Mouse (Mus musculus) liver, embryonic 14.5 days (tissue): ENCODE measurements around the gene Ccdc40. TPM values are rescaled to one million over a fixed set of nuclear protein-coding genes. Genes with fewer than 3 reads are reported as not detected.

Experiments used
- ATAC-seq: fragments of 200-750 bp; cut with Nextera tagmentation; 2 replicates; pipeline ENCODE4 v1.8.0; 2017; ENCODE audit warnings: moderate number of reproducible peaks, mild to moderate bottlenecking, moderate library complexity; ENCODE audit not compliant: insufficient read depth
- DNase-seq, 3 experiments: peaks; one replicate each; pipeline ENCODE4 v3.0.0-alpha.2; 2012 to 2013; ENCODE audit warnings: low read depth in 3 of 3, low spot score in 3 of 3
- H3K27ac ChIP-seq: fragments of 300-500 bp; sonication (generic); 2 replicates; pipeline ENCODE4 v1.5.1; 2014; ENCODE audit warnings: moderate library complexity, mild to moderate bottlenecking, control low read depth, inconsistent platforms
- H3K27me3 ChIP-seq: fragments of 300-500 bp; sonication (generic); 2 replicates; pipeline ENCODE4 v1.6.1; 2014; ENCODE audit warnings: mild to moderate bottlenecking, low read length, moderate library complexity; ENCODE audit not compliant: control insufficient read depth, insufficient read depth
- H3K36me3 ChIP-seq: fragments of 300-500 bp; sonication (generic); replicated peaks from 2 replicates; pipeline ENCODE4 v1.6.1; 2014; ENCODE audit warnings: low read depth; ENCODE audit not compliant: control insufficient read depth, insufficient read depth
- H3K4me1 ChIP-seq, 2 experiments: fragments of 200-500 bp in 1 of 2; fragments of 300-500 bp in 1 of 2; sonication (generic) in 1 of 2; replicated peaks; 2 replicates each; pipeline ENCODE4 v1.6.1; 2012 to 2014; ENCODE audit warnings: antibody characterized with exemption in 1 of 2, inconsistent platforms in 1 of 2, low read length in 1 of 2; ENCODE audit not compliant: control insufficient read depth in 2 of 2, insufficient read depth in 2 of 2
- H3K4me2 ChIP-seq: fragments of 300-500 bp; sonication (generic); 2 replicates; pipeline ENCODE4 v1.6.1; 2014; ENCODE audit warnings: low read depth, mild to moderate bottlenecking, control low read depth, moderate library complexity
- H3K4me3 ChIP-seq, 2 experiments: fragments of 200-500 bp in 1 of 2; fragments of 300-500 bp in 1 of 2; sonication (generic) in 1 of 2; 2 replicates each; pipeline ENCODE4 v1.5.1; 2012 to 2014; ENCODE audit warnings: low read depth in 2 of 2, low read length in 2 of 2, mild to moderate bottlenecking in 2 of 2, control low read depth in 1 of 2, inconsistent platforms in 1 of 2, moderate library complexity in 1 of 2; ENCODE audit not compliant: insufficient read depth in 1 of 2
- H3K9ac ChIP-seq: fragments of 300-500 bp; sonication (generic); replicated peaks from 2 replicates; pipeline ENCODE4 v1.6.1; 2014; ENCODE audit warnings: mild to moderate bottlenecking, control low read depth, moderate library complexity
- H3K9me3 ChIP-seq: fragments of 300-500 bp; sonication (generic); 2 replicates; pipeline ENCODE4 v1.6.1; 2016; ENCODE audit warnings: low read length, mixed read lengths; ENCODE audit not compliant: control insufficient read depth
- CTCF ChIP-seq: IDR thresholded peaks from 2 replicates; pipeline ENCODE4 v1.5.1; 2016; ENCODE audit warnings: antibody characterized with exemption, low read depth, control low read depth
- EP300 ChIP-seq: IDR thresholded peaks from 2 replicates; pipeline ENCODE4 v1.6.1; 2016; ENCODE audit warnings: antibody characterized with exemption, low read depth
- WGBS: fragments of 180-500 bp; shearing (Covaris S2); extraction: QIAGEN DNeasy Blood & Tissue Kit; methylation state at CpG from one replicate; pipeline ENCODE4 v1.1.7; 2014; ENCODE audit not compliant: insufficient replicate concordance; 5-methylcytosine and 5-hydroxymethylcytosine counted together
- polyA plus RNA-seq, 2 experiments: library from polyadenylated mRNA; depleted of rRNA in 1 of 2; stranded (reverse) in 1 of 2; unstranded in 1 of 2; fragments of >200 nt; fragmentation: Nextera tagmentation in 1 of 2; extraction: Ambion mirVana in 1 of 2; gene quantifications; 2 replicates each; pipeline versions ENCODE4 v1.2.1 to v1.2.3; 2012 to 2014

Ccdc40 gene
- polyA plus RNA-seq, 2 experiments, result 0.42 to 0.59 TPM

- 65% methylated on average over 21 of the region's 21 CpGs for WGBS
- H3K27me3 ChIP-seq, result no peaks in the 10 kb centered on the region
- DNase-seq, result no peak
- no peak overlapping the region for H3K9ac ChIP-seq
- no peak overlapping the region for H3K27ac ChIP-seq
- no peak for ATAC-seq
- H3K4me3 ChIP-seq, result no peak overlapping the region
- no peaks in the 10 kb centered on the region for H3K36me3 ChIP-seq
- no peak overlapping the region for H3K4me2 ChIP-seq
- TF ChIP-seq EP300, result no peak
- TF ChIP-seq CTCF, result no peak
- H3K4me1 ChIP-seq, result peaks cover 4 to 16% of the 10 kb centered on the region in 2 experiments; a peak in 3 of 4 replicates
- no peaks in the 10 kb centered on the region for H3K9me3 ChIP-seq
These were observed 16.6 kb upstream of the Ccdc40 start for GRCm38 (mm10) chr11:119211604-119212309.

- H3K4me2 ChIP-seq, result no peak overlapping the region
- no peaks in the 10 kb centered on the region for H3K9me3 ChIP-seq
- H3K27ac ChIP-seq, result no peak overlapping the region
- 59% methylated on average over 19 of the region's 19 CpGs for WGBS
- ATAC-seq (no peak), DNase-seq (no peak)
- no peaks in the 10 kb centered on the region for H3K27me3 ChIP-seq
- H3K36me3 ChIP-seq, result no peaks in the 10 kb centered on the region
- H3K4me1 ChIP-seq, result peaks cover 4 to 18% of the 10 kb centered on the region in 2 experiments; a peak in 3 of 4 replicates
- no peak overlapping the region for H3K4me3 ChIP-seq
- no peak overlapping the region for H3K9ac ChIP-seq
- TF ChIP-seq CTCF (no peak), EP300 (no peak)
These were observed 15.0 kb upstream of the Ccdc40 start for GRCm38 (mm10) chr11:119213166-119213885.

- no peaks in the 10 kb centered on the region for H3K9me3 ChIP-seq
- peak overlapping the region; percentile 46 for H3K27ac ChIP-seq
- peak overlapping the region; percentile 60 for H3K4me2 ChIP-seq
- H3K9ac ChIP-seq, result peak overlapping the region; percentile 20; the same call in 1 of the 2 replicates
- peak; percentile 77 for ATAC-seq
- DNase-seq, result peak in 1 of 3 experiments; percentile 37
- 8% methylated on average over 18 of the region's 18 CpGs for WGBS
- no peaks in the 10 kb centered on the region for H3K27me3 ChIP-seq
- H3K4me3 ChIP-seq, result 0 out of 4 replicates have a peak overlapping the region, but pooled peaks of 1 of the 2 experiments have one; percentile 21
- no peaks in the 10 kb centered on the region for H3K36me3 ChIP-seq
- TF ChIP-seq CTCF, result peak; percentile 36
- no peak for TF ChIP-seq EP300
- peaks cover 4 to 18% of the 10 kb centered on the region in 2 experiments; a peak in 3 of 4 replicates for H3K4me1 ChIP-seq
These were observed 13.1 kb upstream of the Ccdc40 start for GRCm38 (mm10) chr11:119215038-119215904.

- no peaks in the 10 kb centered on the region for H3K27me3 ChIP-seq
- peaks cover 4 to 18% of the 10 kb centered on the region in 2 experiments; a peak in 3 of 4 replicates for H3K4me1 ChIP-seq
- 38% methylated on average over 9 of the region's 9 CpGs for WGBS
- no peaks in the 10 kb centered on the region for H3K9me3 ChIP-seq
- no peak overlapping the region for H3K9ac ChIP-seq
- 0 out of 2 replicates have a peak, but pooled peaks have one; percentile 17 for ATAC-seq
- no peak overlapping the region for H3K4me3 ChIP-seq
- H3K27ac ChIP-seq, result peak overlapping the region; percentile 46
- no peak for TF ChIP-seq EP300
- TF ChIP-seq CTCF, result no peak
- H3K36me3 ChIP-seq, result no peaks in the 10 kb centered on the region
- DNase-seq, result no peak
- peak overlapping the region; percentile 60 for H3K4me2 ChIP-seq
These were observed 12.4 kb upstream of the Ccdc40 start for GRCm38 (mm10) chr11:119215905-119216507.
